Mouse (Mus musculus) forebrain, embryonic 16.5 days (tissue): Measurements from ENCODE around the gene Gm49387. TPM values are rescaled to one million over a fixed set of nuclear protein-coding genes. Genes with fewer than 3 reads are reported as not detected.

Source experiments
- ATAC-seq: fragments of 200-750 bp; cut with Nextera tagmentation; 2 replicates; pipeline ENCODE4 v1.8.0; 2017; ENCODE audit warnings: mild to moderate bottlenecking, moderate library complexity
- H3K27ac ChIP-seq: fragments of 300-500 bp; sonication (generic); 2 replicates; pipeline ENCODE4 v1.5.1; 2014; ENCODE audit warnings: low read length, control low read depth
- H3K27me3 ChIP-seq: fragments of 300-500 bp; sonication (generic); replicated peaks from 2 replicates; pipeline ENCODE4 v1.6.1; 2014; ENCODE audit warnings: low read length; ENCODE audit not compliant: control insufficient read depth, insufficient read depth
- H3K36me3 ChIP-seq: fragments of 300-500 bp; sonication (generic); 2 replicates; pipeline ENCODE4 v1.6.1; 2014; ENCODE audit not compliant: control insufficient read depth, insufficient read depth
- H3K4me1 ChIP-seq: fragments of 300-500 bp; sonication (generic); replicated peaks from 2 replicates; pipeline ENCODE4 v1.6.1; 2014; ENCODE audit warnings: low read length; ENCODE audit not compliant: control insufficient read depth, insufficient read depth
- H3K4me2 ChIP-seq: fragments of 300-500 bp; sonication (generic); 2 replicates; pipeline ENCODE4 v1.6.1; 2014; ENCODE audit warnings: mild to moderate bottlenecking, low read length, control low read depth
- H3K4me3 ChIP-seq: fragments of 300-500 bp; sonication (generic); replicated peaks from 2 replicates; pipeline ENCODE4 v1.5.1; 2014; ENCODE audit warnings: mild to moderate bottlenecking, low read length, control low read depth
- H3K9ac ChIP-seq: fragments of 300-500 bp; sonication (generic); replicated peaks from 2 replicates; pipeline ENCODE4 v1.6.1; 2014; ENCODE audit warnings: low read depth, low read length, control low read depth
- H3K9me3 ChIP-seq: fragments of 300-500 bp; sonication (generic); 2 replicates; pipeline ENCODE4 v1.6.1; 2016; ENCODE audit warnings: low read length; ENCODE audit not compliant: control insufficient read depth
- WGBS: fragments of 180-500 bp; shearing (Covaris S2); extraction: QIAGEN DNeasy Blood & Tissue Kit; methylation state at CpG from one replicate; pipeline ENCODE4 v1.1.7; 2014; 5-methylcytosine and 5-hydroxymethylcytosine counted together
- polyA plus RNA-seq: library from polyadenylated mRNA; unstranded; fragments of >200 nt; fragmentation: Nextera tagmentation; extraction: Ambion mirVana; gene quantifications from 2 replicates; pipeline ENCODE4 v1.2.1, GENCODE M21; 2015

Gm49387 gene
- polyA plus RNA-seq, 1 experiment from 2014 or later = not detected

GRCm38 (mm10) chr14:31645920-31646319 lies 5.2 kb upstream of the Gm49387 start:
- peaks cover 9% of the 10 kb centered on the region; the same call in 1 of the 2 replicates for H3K4me1 ChIP-seq
- no peak overlapping the region for H3K27ac ChIP-seq
- no peaks in the 10 kb centered on the region for H3K27me3 ChIP-seq
- H3K9me3 ChIP-seq = 0 out of 2 replicates have a peak, but pooled peaks cover 2% of the 10 kb centered on the region
- no peak overlapping the region for H3K4me3 ChIP-seq
- H3K9ac ChIP-seq = no peak overlapping the region
- WGBS = 86% methylated on average over 7 of the region's 7 CpGs
- H3K4me2 ChIP-seq = no peak overlapping the region
- ATAC-seq = no peak
- H3K36me3 ChIP-seq = no peaks in the 10 kb centered on the region

- H3K27me3 ChIP-seq = no peaks in the 10 kb centered on the region
- ATAC-seq = no peak
- H3K4me1 ChIP-seq = peaks cover 14% of the 10 kb centered on the region
- no peak overlapping the region for H3K27ac ChIP-seq
- H3K9ac ChIP-seq = no peak overlapping the region
- no peaks in the 10 kb centered on the region for H3K9me3 ChIP-seq
- no peaks in the 10 kb centered on the region for H3K36me3 ChIP-seq
- no peak overlapping the region for H3K4me3 ChIP-seq
- 64% methylated on average over 3 of the region's 3 CpGs for WGBS
- H3K4me2 ChIP-seq = no peak overlapping the region
These were observed 4.4 kb upstream of the Gm49387 start for GRCm38 (mm10) chr14:31644931-31645547.

- no peak for ATAC-seq
- 86% methylated on average over 4 of the region's 5 CpGs for WGBS
These were observed 3.6 kb upstream of the Gm49387 start for GRCm38 (mm10) chr14:31644183-31644830.

GRCm38 (mm10) chr14:31641506-31642155 lies 953 bp upstream of the Gm49387 start:
- Histone ChIP-seq H3K4me2 (peak overlapping the region; percentile 83), H3K9ac (peak overlapping the region; percentile 59), H3K27me3 (no peaks in the 10 kb centered on the region), H3K4me1 (peaks cover 15% of the 10 kb centered on the region), H3K9me3 (no peaks in the 10 kb centered on the region), H3K36me3 (no peaks in the 10 kb centered on the region), H3K4me3 (peak overlapping the region; percentile 73), H3K27ac (no peak overlapping the region)
- no peak for ATAC-seq
- 70% methylated on average over 9 of the region's 9 CpGs for WGBS

More at GRCm38 (mm10) chr14:31644183-31644830, 3.6 kb upstream of the Gm49387 start:
- H3K27me3 ChIP-seq = no peaks in the 10 kb centered on the region
- H3K4me2 ChIP-seq = no peak overlapping the region
- no peak overlapping the region for H3K4me3 ChIP-seq
- no peak overlapping the region for H3K27ac ChIP-seq
- no peaks in the 10 kb centered on the region for H3K36me3 ChIP-seq
- H3K4me1 ChIP-seq = peaks cover 15% of the 10 kb centered on the region
- H3K9ac ChIP-seq = no peak overlapping the region
- no peaks in the 10 kb centered on the region for H3K9me3 ChIP-seq

GRCm38 (mm10) chr14:31640890-31641505 lies 320 bp upstream of the Gm49387 start, which contains the start of the genes Btd and Hacl1:
Gene Btd (plus strand): TSS chr14:31641028.
Gene Hacl1 (minus strand): TSS chr14:31641286.
- H3K4me3 ChIP-seq = peak within 1 kb of the TSS; percentile 73
- H3K36me3 ChIP-seq = no peaks in the 10 kb centered on the region
- H3K9ac ChIP-seq = peak within 1 kb of the TSS; percentile 59
- H3K9me3 ChIP-seq = no peaks in the 10 kb centered on the region
- peak within 1 kb of the TSS; percentile 80 for H3K27ac ChIP-seq
- peaks cover 15% of the 10 kb centered on the region for H3K4me1 ChIP-seq
- H3K27me3 ChIP-seq = no peaks in the 10 kb centered on the region
- peak within 1 kb of the TSS; percentile 83 for H3K4me2 ChIP-seq
- under 1% methylated on average over 30 of the region's 30 CpGs for WGBS
- peak; percentile 99 for ATAC-seq

- WGBS = 22% methylated on average over 7 of the region's 7 CpGs
- Histone ChIP-seq H3K4me3 (no peak overlapping the region), H3K4me2 (no peak overlapping the region), H3K27ac (no peak overlapping the region), H3K4me1 (no peaks in the 10 kb centered on the region), H3K27me3 (no peaks in the 10 kb centered on the region), H3K9me3 (no peaks in the 10 kb centered on the region), H3K9ac (no peak overlapping the region), H3K36me3 (no peaks in the 10 kb centered on the region)
- 0 out of 2 replicates have a peak, but pooled peaks have one; percentile 38 for ATAC-seq
These were observed 10.0 kb downstream of the Gm49387 start for GRCm38 (mm10) chr14:31630677-31631076.

- H3K4me1 ChIP-seq = no peaks in the 10 kb centered on the region
- no peaks in the 10 kb centered on the region for H3K27me3 ChIP-seq
- H3K4me3 ChIP-seq = no peak overlapping the region
- no peak overlapping the region for H3K9ac ChIP-seq
- ATAC-seq = no peak
- WGBS = 88% methylated on average over 12 of the region's 12 CpGs
- H3K4me2 ChIP-seq = no peak overlapping the region
- H3K27ac ChIP-seq = no peak overlapping the region
- H3K9me3 ChIP-seq = no peaks in the 10 kb centered on the region
- no peaks in the 10 kb centered on the region for H3K36me3 ChIP-seq
These were observed 17.9 kb downstream of the Gm49387 start for GRCm38 (mm10) chr14:31622748-31623147.

- no peak for ATAC-seq
- Histone ChIP-seq H3K9me3 (no peaks in the 10 kb centered on the region), H3K4me2 (no peak overlapping the region), H3K4me1 (no peaks in the 10 kb centered on the region), H3K27me3 (no peaks in the 10 kb centered on the region), H3K4me3 (no peak overlapping the region), H3K27ac (no peak overlapping the region), H3K9ac (no peak overlapping the region), H3K36me3 (no peaks in the 10 kb centered on the region)
- 30% methylated on average over 9 of the region's 9 CpGs for WGBS
These were observed 20.0 kb downstream of the Gm49387 start for GRCm38 (mm10) chr14:31620591-31621223.

- Histone ChIP-seq H3K4me2 (no peak overlapping the region), H3K9me3 (no peaks in the 10 kb centered on the region), H3K27ac (no peak overlapping the region), H3K27me3 (no peaks in the 10 kb centered on the region), H3K4me1 (no peaks in the 10 kb centered on the region), H3K36me3 (no peaks in the 10 kb centered on the region), H3K4me3 (no peak overlapping the region), H3K9ac (no peak overlapping the region)
- 94% methylated on average over 3 of the region's 3 CpGs for WGBS
- ATAC-seq = no peak
These were observed 22.7 kb downstream of the Gm49387 start for GRCm38 (mm10) chr14:31617997-31618396.
